Mouse (Mus musculus) CH12.LX (cell line): ENCODE measurements around the gene Adamtsl1. TPM values are rescaled to one million over a fixed set of nuclear protein-coding genes. Genes with fewer than 3 reads are reported as not detected.

Source experiments
- DNase-seq: peaks from one replicate; pipeline ENCODE4 v3.0.0-alpha.2; 2013; ENCODE audit errors: extremely low read depth
- H3K27ac ChIP-seq: 2 replicates; pipeline ENCODE4 v1.5.1; 2012; ENCODE audit warnings: low read depth, mild to moderate bottlenecking, control low read depth, moderate library complexity; ENCODE audit not compliant: insufficient read depth
- H3K27me3 ChIP-seq: replicated peaks from 2 replicates; pipeline ENCODE3; 2012; ENCODE audit warnings: inconsistent platforms
- H3K36me3 ChIP-seq, 2 experiments: replicated peaks in 1 of 2; 2 replicates each; pipeline versions ENCODE3 to v1.6.1; 2012; ENCODE audit warnings: inconsistent platforms in 1 of 2, low read length in 1 of 2, mild to moderate bottlenecking in 1 of 2, mixed read lengths in 1 of 2, moderate library complexity in 1 of 2; ENCODE audit not compliant: control insufficient read depth in 1 of 2, insufficient read depth in 1 of 2
- H3K4me1 ChIP-seq, 2 experiments: 2 replicates each; pipeline ENCODE4 v1.6.1; 2012; ENCODE audit warnings: inconsistent platforms in 1 of 2, moderate library complexity in 1 of 2; ENCODE audit not compliant: insufficient read depth in 2 of 2, control insufficient read depth in 1 of 2
- H3K4me2 ChIP-seq: 2 replicates; pipeline ENCODE4 v1.6.1; 2012; ENCODE audit warnings: low read depth, mild to moderate bottlenecking, control low read depth; ENCODE audit not compliant: poor library complexity, insufficient read depth, severe bottlenecking
- H3K4me3 ChIP-seq, 3 experiments: fragments of 150-350 bp in 1 of 3; sonication (generic) in 1 of 3; replicated peaks in 1 of 3; 2 replicates each; pipeline versions ENCODE3 to v1.5.1; 2011 to 2012; ENCODE audit warnings: low read depth in 2 of 3, low read length in 2 of 3, mild to moderate bottlenecking in 2 of 3, moderate library complexity in 2 of 3, control low read depth in 1 of 3, improper control_type of control experiment in 1 of 3, inconsistent platforms in 1 of 3, mixed read lengths in 1 of 3; ENCODE audit not compliant: poor library complexity in 1 of 3
- H3K79me2 ChIP-seq: replicated peaks from 2 replicates; pipeline ENCODE4 v1.6.1; 2012; ENCODE audit warnings: mild to moderate bottlenecking, moderate library complexity; ENCODE audit not compliant: control insufficient read depth, poor library complexity, insufficient read depth, severe bottlenecking; ENCODE audit errors: extremely low read depth
- H3K9ac ChIP-seq: 2 replicates; pipeline ENCODE4 v1.6.1; 2012; ENCODE audit warnings: low read depth, mild to moderate bottlenecking, control low read depth, moderate library complexity; ENCODE audit not compliant: insufficient read depth
- H3K9me3 ChIP-seq: replicated peaks from 2 replicates; pipeline ENCODE3; 2012; ENCODE audit warnings: low read length, inconsistent platforms, mixed read lengths
- BHLHE40 ChIP-seq: IDR thresholded peaks from 2 replicates; pipeline ENCODE4 v1.6.1; 2011; ENCODE audit warnings: mild to moderate bottlenecking, low read depth, low read length, improper control_type of control experiment
- CHD1 ChIP-seq: IDR thresholded peaks from 2 replicates; pipeline ENCODE4 v1.6.1; 2012; ENCODE audit warnings: low read depth, low read length, improper control_type of control experiment, inconsistent platforms
- CTCF ChIP-seq, 2 experiments: IDR thresholded peaks in 1 of 2; conservative IDR thresholded peaks in 1 of 2; 2 replicates each; pipeline ENCODE4 v1.5.1; 2011 to 2012; ENCODE audit warnings: low read depth in 2 of 2, low read length in 2 of 2, improper control_type of control experiment in 1 of 2, inconsistent platforms in 1 of 2, mild to moderate bottlenecking in 1 of 2, moderate library complexity in 1 of 2
- ELF1 ChIP-seq: IDR thresholded peaks from 2 replicates; pipeline ENCODE4 v1.6.1; 2014; ENCODE audit warnings: low read depth, mild to moderate bottlenecking, inconsistent platforms, low read length, improper control_type of control experiment
- EP300 ChIP-seq: IDR thresholded peaks from 2 replicates; pipeline ENCODE4 v1.6.1; 2011; ENCODE audit warnings: low read length, improper control_type of control experiment
- ETS1 ChIP-seq: conservative IDR thresholded peaks from 2 replicates; pipeline ENCODE4 v1.6.1; 2012; ENCODE audit warnings: low read depth, mild to moderate bottlenecking, inconsistent platforms, low read length, improper control_type of control experiment, moderate library complexity
- GABPA ChIP-seq: IDR thresholded peaks from 2 replicates; pipeline ENCODE4 v1.6.1; 2012; ENCODE audit warnings: low read depth, low read length, improper control_type of control experiment, inconsistent platforms; ENCODE audit not compliant: insufficient replicate concordance
- HCFC1 ChIP-seq: IDR thresholded peaks from 2 replicates; pipeline ENCODE4 v1.6.1; 2012; ENCODE audit warnings: low read depth, mild to moderate bottlenecking, inconsistent platforms, low read length, improper control_type of control experiment
- IRF4 ChIP-seq: IDR thresholded peaks from 2 replicates; pipeline ENCODE4 v1.6.1; 2014; ENCODE audit warnings: low read depth, mild to moderate bottlenecking, inconsistent platforms, low read length, improper control_type of control experiment
- JUN ChIP-seq: IDR thresholded peaks from 2 replicates; pipeline ENCODE4 v1.6.1; 2011; ENCODE audit warnings: low read depth, mild to moderate bottlenecking, low read length, improper control_type of control experiment, moderate library complexity; ENCODE audit not compliant: insufficient read depth
- KAT2A ChIP-seq: IDR thresholded peaks from 2 replicates; pipeline ENCODE4 v1.6.1; 2012; ENCODE audit warnings: low read length, improper control_type of control experiment, inconsistent platforms; ENCODE audit not compliant: insufficient replicate concordance
- MAFK ChIP-seq: IDR thresholded peaks from 2 replicates; pipeline ENCODE4 v1.6.1; 2011; ENCODE audit warnings: low read length, improper control_type of control experiment; ENCODE audit not compliant: insufficient replicate concordance
- MAX ChIP-seq: IDR thresholded peaks from 2 replicates; pipeline ENCODE4 v1.6.1; 2011; ENCODE audit warnings: low read length, improper control_type of control experiment
- MAZ ChIP-seq: IDR thresholded peaks from 2 replicates; pipeline ENCODE4 v1.6.1; 2012; ENCODE audit warnings: low read depth, mild to moderate bottlenecking, inconsistent platforms, low read length, improper control_type of control experiment, moderate library complexity
- MXI1 ChIP-seq: IDR thresholded peaks from 2 replicates; pipeline ENCODE4 v1.6.1; 2011; ENCODE audit warnings: mild to moderate bottlenecking, low read depth, low read length, improper control_type of control experiment
- MYC ChIP-seq: IDR thresholded peaks from 2 replicates; pipeline ENCODE4 v1.6.1; 2011; ENCODE audit warnings: low read depth, mild to moderate bottlenecking, improper control_type of control experiment, low read length
- NRF1 ChIP-seq: IDR thresholded peaks from 2 replicates; pipeline ENCODE4 v1.6.1; 2014; ENCODE audit warnings: low read depth, mild to moderate bottlenecking, inconsistent platforms, low read length, improper control_type of control experiment, moderate library complexity
- POLR2A ChIP-seq: IDR thresholded peaks from 2 replicates; pipeline ENCODE4 v1.6.1; 2011; ENCODE audit warnings: low read depth, mild to moderate bottlenecking, improper control_type of control experiment, low read length
- POLR2AphosphoS2 ChIP-seq: IDR thresholded peaks from 2 replicates; pipeline ENCODE4 v1.6.1; 2011; ENCODE audit warnings: low read depth, low read length, improper control_type of control experiment
- RAD21 ChIP-seq: IDR thresholded peaks from 2 replicates; pipeline ENCODE4 v1.6.1; 2011; ENCODE audit warnings: low read depth, mild to moderate bottlenecking, low read length, improper control_type of control experiment, moderate library complexity
- SIN3A ChIP-seq: IDR thresholded peaks from 2 replicates; pipeline ENCODE4 v1.6.1; 2012; ENCODE audit warnings: low read length, improper control_type of control experiment, inconsistent platforms
- SMC3 ChIP-seq: IDR thresholded peaks from 2 replicates; pipeline ENCODE4 v1.6.1; 2011; ENCODE audit warnings: low read depth, low read length, improper control_type of control experiment
- TBP ChIP-seq: conservative IDR thresholded peaks from 2 replicates; pipeline ENCODE4 v1.6.1; 2011; ENCODE audit warnings: low read depth, low read length, improper control_type of control experiment
- TCF12 ChIP-seq: IDR thresholded peaks from 2 replicates; pipeline ENCODE4 v1.6.1; 2014; ENCODE audit warnings: low read depth, mild to moderate bottlenecking, inconsistent platforms, low read length, improper control_type of control experiment
- UBTF ChIP-seq: IDR thresholded peaks from 2 replicates; pipeline ENCODE4 v1.6.1; 2012; ENCODE audit warnings: low read depth, mild to moderate bottlenecking, inconsistent platforms, low read length, improper control_type of control experiment, moderate library complexity
- USF1 ChIP-seq: IDR thresholded peaks from 2 replicates; pipeline ENCODE4 v1.6.1; 2014; ENCODE audit warnings: low read depth, mild to moderate bottlenecking, inconsistent platforms, low read length, improper control_type of control experiment
- USF2 ChIP-seq: conservative IDR thresholded peaks from 2 replicates; pipeline ENCODE4 v1.6.1; 2011; ENCODE audit warnings: low read depth, low read length, improper control_type of control experiment
- ZMIZ1 ChIP-seq: IDR thresholded peaks from 2 replicates; pipeline ENCODE4 v1.6.1; 2012; ENCODE audit warnings: low read depth, mild to moderate bottlenecking, inconsistent platforms, low read length, improper control_type of control experiment
- dilution Hi-C: fragments of 300-500 bp; cut with MboI; formaldehyde crosslinking; loops from 2 replicates; pipeline ENCODE4 v1.14.3; 2020; ENCODE audit warnings: low sequenced_read_pairs; ENCODE audit not compliant: extremely low pct_unique_long_range_greater_than_20kb, extremely low pct_ligation_motif_present
- in situ Hi-C: fragments of 300-500 bp; cut with MboI; formaldehyde crosslinking; loops from 3 replicates; pipeline ENCODE4 v1.14.3; 2019; ENCODE audit warnings: low sequenced_read_pairs, low pct_ligation_motif_present, low pct_unique_long_range_greater_than_20kb, mixed read lengths
- polyA plus RNA-seq: library from polyadenylated mRNA; unstranded; fragments of >175 nt; gene quantifications from 2 replicates; pipeline ENCODE4 v1.2.1, GENCODE M21; 2012; ENCODE audit warnings: low read depth; ENCODE audit not compliant: insufficient read length
- total RNA-seq, 2 experiments: library from RNA; depleted of rRNA; stranded (reverse); fragments of 300-350 nt in 1 of 2; fragments of >200 nt in 1 of 2; gene quantifications; 2 replicates each; pipeline ENCODE4 v1.2.3; 2012 to 2014

The Adamtsl1 gene
- total and polyA plus RNA-seq, 3 experiments, result not detected

GRCm38 (mm10) chr4:86191195-86191594, 677.2 kb downstream of the Adamtsl1 start:
- dilution Hi-C loops (no loop called here), in situ Hi-C loops (no loop called here)
- TF ChIP-seq MYC, result no peak
- TF ChIP-seq BHLHE40, result no peak
- TF ChIP-seq SMC3, result no peak
- TF ChIP-seq HCFC1, result no peak
- no peak for TF ChIP-seq JUN
- TF ChIP-seq USF1, result no peak
- TF ChIP-seq ZMIZ1, result no peak
- no peak for TF ChIP-seq SIN3A
- TF ChIP-seq ETS1, result no peak
- no peak for TF ChIP-seq MXI1
- TF ChIP-seq MAFK, result no peak
- no peak for TF ChIP-seq UBTF
- no peak for TF ChIP-seq USF2
- no peak for TF ChIP-seq TBP
- TF ChIP-seq MAZ, result no peak
- no peak for TF ChIP-seq POLR2A
- no peak for TF ChIP-seq POLR2AphosphoS2
- TF ChIP-seq NRF1, result no peak
- no peak for TF ChIP-seq TCF12
- Histone ChIP-seq H3K9me3 (no peaks in the 10 kb centered on the region), H3K4me3 (no peak overlapping the region), H3K36me3 (no peaks in the 10 kb centered on the region), H3K4me1 (no peaks in the 10 kb centered on the region), H3K79me2 (no peaks in the 10 kb centered on the region), H3K4me2 (no peak overlapping the region), H3K27me3 (no peaks in the 10 kb centered on the region), H3K27ac (no peak overlapping the region), H3K9ac (no peak overlapping the region)
- no peak for DNase-seq

- in situ Hi-C loops (no loop called here), dilution Hi-C loops (no loop called here)
- Histone ChIP-seq H3K79me2 (no peaks in the 10 kb centered on the region), H3K9ac (no peak overlapping the region), H3K4me2 (no peak overlapping the region), H3K36me3 (no peaks in the 10 kb centered on the region), H3K4me1 (no peaks in the 10 kb centered on the region), H3K4me3 (no peak overlapping the region), H3K9me3 (no peaks in the 10 kb centered on the region), H3K27me3 (no peaks in the 10 kb centered on the region), H3K27ac (no peak overlapping the region)
- TF ChIP-seq IRF4, result no peak
- no peak for TF ChIP-seq CTCF (conservative IDR thresholded peaks at IDR 0.05 in 1 of 2, IDR thresholded peaks at IDR 0.05 in 1 of 2; ENCODE audit: low read depth in 2 of 2, low read length in 2 of 2)
- TF ChIP-seq UBTF, result no peak
- TF ChIP-seq MAX, result no peak
- TF ChIP-seq ELF1, result no peak
- no peak for TF ChIP-seq EP300
- no peak for TF ChIP-seq GABPA
- TF ChIP-seq TCF12, result no peak
- no peak for TF ChIP-seq KAT2A
- no peak for TF ChIP-seq CHD1
- no peak for TF ChIP-seq RAD21
- no peak for DNase-seq
These were observed 687.8 kb downstream of the Adamtsl1 start for GRCm38 (mm10) chr4:86201766-86202165.
